Mouse (Mus musculus) naive thymus-derived CD4-positive, alpha-beta T cell, adult 2 months (primary cell): Measurements from ENCODE around the gene Rhbdf1.
A peak's percentile ranks its signal among the peaks of the same experiment; 100 is the strongest.

Experiments used
- DNase-seq: peaks from one replicate; pipeline ENCODE4 v3.0.0-alpha.2; 2011; ENCODE audit warnings: low read depth

The Rhbdf1 gene

GRCm38 (mm10) chr11:32221951-32222409, at the start of gene Rhbdf1:
Gene Rhbdf1, minus strand, starts transcription at chr11:32222300.
- DNase-seq: peak; percentile 43

GRCm38 (mm10) chr11:32271178-32271577, 49.1 kb upstream of the Rhbdf1 start:
- no peak for DNase-seq

GRCm38 (mm10) chr11:32268952-32269351, 46.9 kb upstream of the Rhbdf1 start:
- no peak for DNase-seq

- DNase-seq: no peak
Measured at GRCm38 (mm10) chr11:32267964-32268363, 45.9 kb upstream of the Rhbdf1 start.

GRCm38 (mm10) chr11:32267188-32267884, 45.2 kb upstream of the Rhbdf1 start, which contains the start of gene Nprl3:
Gene Nprl3, minus strand, starts transcription at chr11:32267707.
- DNase-seq: peak; percentile 97

- no peak for DNase-seq
Measured at GRCm38 (mm10) chr11:32266776-32267175, 44.7 kb upstream of the Rhbdf1 start.

GRCm38 (mm10) chr11:32266194-32266593, 44.1 kb upstream of the Rhbdf1 start:
- no peak for DNase-seq

GRCm38 (mm10) chr11:32265117-32265738, 43.1 kb upstream of the Rhbdf1 start:
- peak; percentile 21 for DNase-seq

GRCm38 (mm10) chr11:32262674-32263415, 40.7 kb upstream of the Rhbdf1 start:
- DNase-seq: no peak

- no peak for DNase-seq
Measured at GRCm38 (mm10) chr11:32256566-32256965, 34.5 kb upstream of the Rhbdf1 start.

GRCm38 (mm10) chr11:32256146-32256545, 34.0 kb upstream of the Rhbdf1 start:
- no peak for DNase-seq

GRCm38 (mm10) chr11:32253121-32253520, 31.0 kb upstream of the Rhbdf1 start:
- DNase-seq: no peak

- DNase-seq: no peak
Measured at GRCm38 (mm10) chr11:32250880-32251763, 29.0 kb upstream of the Rhbdf1 start.

GRCm38 (mm10) chr11:32248350-32248749, 26.2 kb upstream of the Rhbdf1 start:
- no peak for DNase-seq

- no peak for DNase-seq
Measured at GRCm38 (mm10) chr11:32247068-32247467, 25.0 kb upstream of the Rhbdf1 start.

GRCm38 (mm10) chr11:32245614-32246013, 23.5 kb upstream of the Rhbdf1 start:
- DNase-seq: no peak

GRCm38 (mm10) chr11:32244617-32245016, 22.5 kb upstream of the Rhbdf1 start:
- DNase-seq: no peak

- DNase-seq: no peak
Measured at GRCm38 (mm10) chr11:32244064-32244463, 22.0 kb upstream of the Rhbdf1 start.

GRCm38 (mm10) chr11:32243205-32243955, 21.3 kb upstream of the Rhbdf1 start:
- DNase-seq: no peak

- no peak for DNase-seq
Measured at GRCm38 (mm10) chr11:32242209-32242608, 20.1 kb upstream of the Rhbdf1 start.

GRCm38 (mm10) chr11:32241391-32241790, 19.3 kb upstream of the Rhbdf1 start:
- no peak for DNase-seq
